Mouse (Mus musculus) midbrain, embryonic 11.5 days (tissue): ENCODE data around the gene Marveld1. TPM values are rescaled to one million over a fixed set of nuclear protein-coding genes. Genes with fewer than 3 reads are reported as not detected.

Experiments used
- ATAC-seq: fragments of 200-750 bp; cut with Nextera tagmentation; 2 replicates; pipeline ENCODE4 v1.8.0; 2017; ENCODE audit warnings: moderate TSS enrichment, moderate library complexity; ENCODE audit not compliant: low FRiP score
- DNase-seq: peaks from one replicate; pipeline ENCODE4 v3.0.0; 2015; ENCODE audit warnings: low spot score; ENCODE audit errors: missing footprints
- H3K27ac ChIP-seq: fragments of 300-500 bp; sonication (generic); 2 replicates; pipeline ENCODE4 v1.5.1; 2014; ENCODE audit warnings: low read depth, low read length
- H3K27me3 ChIP-seq: fragments of 300-500 bp; sonication (generic); 2 replicates; pipeline ENCODE4 v1.6.1; 2014; ENCODE audit warnings: mild to moderate bottlenecking, low read length, moderate library complexity, mixed read lengths; ENCODE audit not compliant: control insufficient read depth, insufficient read depth
- H3K36me3 ChIP-seq: fragments of 300-500 bp; sonication (generic); 2 replicates; pipeline ENCODE4 v1.6.1; 2014; ENCODE audit warnings: mild to moderate bottlenecking, low read length, moderate library complexity, mixed read lengths; ENCODE audit not compliant: control insufficient read depth, insufficient read depth
- H3K4me1 ChIP-seq: fragments of 300-500 bp; sonication (generic); 2 replicates; pipeline ENCODE4 v1.6.1; 2014; ENCODE audit warnings: low read length; ENCODE audit not compliant: control insufficient read depth, insufficient read depth
- H3K4me2 ChIP-seq: fragments of 300-500 bp; sonication (generic); 2 replicates; pipeline ENCODE4 v1.6.1; 2014; ENCODE audit warnings: mild to moderate bottlenecking, moderate library complexity
- H3K4me3 ChIP-seq: fragments of 300-500 bp; sonication (generic); 2 replicates; pipeline ENCODE4 v1.5.1; 2014; ENCODE audit warnings: low read depth, low read length
- H3K9ac ChIP-seq: fragments of 300-500 bp; sonication (generic); 2 replicates; pipeline ENCODE4 v1.6.1; 2014; ENCODE audit warnings: low read length
- H3K9me3 ChIP-seq: fragments of 300-500 bp; sonication (generic); 2 replicates; pipeline ENCODE4 v1.6.1; 2016; ENCODE audit warnings: low read length; ENCODE audit not compliant: control insufficient read depth
- WGBS: fragments of 180-500 bp; shearing (Covaris S2); extraction: QIAGEN DNeasy Blood & Tissue Kit; methylation state at CpG from one replicate; pipeline ENCODE4 v1.1.7; 2014; 5-methylcytosine and 5-hydroxymethylcytosine counted together
- polyA plus RNA-seq: library from polyadenylated mRNA; unstranded; fragments of >200 nt; fragmentation: Nextera tagmentation; extraction: Ambion mirVana; gene quantifications from 2 replicates; pipeline ENCODE4 v1.2.1, GENCODE M21; 2014

The Marveld1 gene
- polyA plus RNA-seq, 1 experiment from 2014 or later, result 5.9 TPM

DNA sequence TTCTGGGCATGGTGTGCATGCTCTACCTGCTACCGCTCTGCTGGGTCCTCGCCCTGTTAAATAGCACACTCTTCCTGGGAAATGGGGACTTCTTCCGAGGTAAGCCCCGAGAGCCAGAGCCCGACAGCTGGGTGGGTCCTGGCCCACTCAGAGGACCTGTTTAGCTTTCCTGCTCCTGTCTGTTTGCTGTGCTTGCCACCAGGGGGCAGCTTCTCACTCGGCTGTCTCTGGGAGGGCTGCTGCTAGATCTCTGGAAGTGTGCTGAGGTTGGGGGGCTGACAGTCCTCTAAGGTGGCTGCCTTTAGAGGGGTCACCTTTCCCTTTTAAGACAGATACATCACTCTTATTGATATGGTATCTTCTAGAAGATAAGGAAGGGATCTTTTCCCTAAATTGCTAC, 35.5 kb downstream of the Marveld1 start:
- DNase-seq, result no peak
- no peak overlapping the region for H3K4me3 ChIP-seq
- H3K27ac ChIP-seq, result no peak overlapping the region

DNA sequence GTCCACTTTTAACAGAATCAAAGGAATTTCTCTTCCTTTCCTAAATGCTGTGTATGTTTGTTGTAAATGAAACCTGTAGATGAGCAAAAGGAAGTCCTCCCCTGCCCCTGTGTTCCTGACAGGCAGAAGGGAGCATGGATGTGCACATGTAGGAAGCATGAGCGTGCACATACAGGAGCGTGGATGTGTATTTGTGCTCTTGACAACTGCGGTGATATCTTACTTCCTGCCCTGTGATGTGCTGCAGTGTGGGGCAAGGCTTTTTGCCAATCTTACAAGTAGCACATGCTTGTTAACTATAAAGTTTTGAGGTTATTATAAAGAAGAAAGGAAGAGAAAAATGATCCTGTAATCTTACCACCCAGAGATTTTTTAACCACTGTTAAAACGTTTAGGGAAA, 42.5 kb downstream of the Marveld1 start:
- no peak overlapping the region for H3K4me3 ChIP-seq
- H3K27me3 ChIP-seq, result no peaks in the 10 kb centered on the region
- no peak overlapping the region for H3K9ac ChIP-seq
- H3K27ac ChIP-seq, result no peak overlapping the region
- no peak for DNase-seq
- H3K36me3 ChIP-seq, result peaks cover 8% of the 10 kb centered on the region; the same call in 1 of the 2 replicates
- no peaks in the 10 kb centered on the region for H3K9me3 ChIP-seq
- no peaks in the 10 kb centered on the region for H3K4me1 ChIP-seq
- ATAC-seq, result no peak
- no peak overlapping the region for H3K4me2 ChIP-seq
- WGBS, result 90% methylated on average over 4 of the region's 4 CpGs

More for the DNA sequence above, 35.5 kb downstream of the Marveld1 start:
- Histone ChIP-seq H3K27me3 (no peaks in the 10 kb centered on the region), H3K4me1 (no peaks in the 10 kb centered on the region), H3K36me3 (peaks cover 2% of the 10 kb centered on the region; the same call in 1 of the 2 replicates), H3K9ac (no peak overlapping the region), H3K9me3 (no peaks in the 10 kb centered on the region), H3K4me2 (no peak overlapping the region)
- no peak for ATAC-seq
- 62% methylated on average over 6 of the region's 6 CpGs for WGBS

DNA sequence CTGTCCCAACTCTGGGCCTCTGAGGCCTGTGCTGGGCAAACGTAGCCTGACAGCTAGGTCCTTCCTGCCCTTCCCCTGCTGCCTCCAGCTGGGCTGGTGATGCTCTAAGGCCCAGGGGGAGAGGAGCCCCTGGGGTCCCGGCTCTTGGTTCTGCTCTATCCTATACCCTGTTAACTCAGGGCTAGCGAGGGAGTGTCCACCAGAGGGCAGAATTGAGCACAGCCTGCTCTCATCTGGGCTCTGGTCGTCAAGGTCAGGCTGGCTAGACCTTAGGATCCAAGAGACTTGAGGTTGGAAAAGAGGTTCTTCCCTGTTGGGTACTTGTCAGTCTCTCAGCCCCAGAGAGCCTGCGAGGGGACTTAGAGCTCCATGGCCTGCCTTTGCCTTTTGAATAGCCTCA, 43.3 kb downstream of the Marveld1 start:
- H3K9ac ChIP-seq, result no peak overlapping the region
- H3K4me3 ChIP-seq, result no peak overlapping the region
- H3K36me3 ChIP-seq, result peaks cover 8% of the 10 kb centered on the region; the same call in 1 of the 2 replicates
- H3K4me1 ChIP-seq, result no peaks in the 10 kb centered on the region
- H3K27me3 ChIP-seq, result no peaks in the 10 kb centered on the region
- DNase-seq (peak; percentile 94), ATAC-seq (peak; percentile 70; the same call in 1 of the 2 replicates)
- H3K27ac ChIP-seq, result no peak overlapping the region
- 23% methylated on average over 5 of the region's 5 CpGs for WGBS
- no peaks in the 10 kb centered on the region for H3K9me3 ChIP-seq
- no peak overlapping the region for H3K4me2 ChIP-seq

DNA sequence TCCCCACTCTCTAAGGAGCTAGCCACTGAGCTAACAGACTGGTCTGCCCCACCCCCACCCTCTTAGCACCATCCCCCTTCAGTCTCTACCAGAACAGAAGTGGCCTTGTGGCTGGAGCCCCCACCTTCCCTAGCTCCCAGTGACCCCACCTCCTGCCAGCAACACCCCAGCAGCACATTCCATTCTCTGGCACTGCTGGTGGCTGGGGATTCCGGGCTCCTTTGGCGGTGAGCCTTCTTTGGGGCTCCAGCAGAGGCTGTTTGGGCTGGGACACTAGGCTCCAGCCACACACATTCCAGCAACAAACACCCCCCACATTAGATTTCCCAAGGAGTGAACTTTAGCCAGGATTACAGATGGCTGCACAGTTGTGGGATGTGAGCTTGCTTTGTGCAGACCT, 46.1 kb downstream of the Marveld1 start:
- peaks cover 8% of the 10 kb centered on the region; the same call in 1 of the 2 replicates for H3K36me3 ChIP-seq

DNA sequence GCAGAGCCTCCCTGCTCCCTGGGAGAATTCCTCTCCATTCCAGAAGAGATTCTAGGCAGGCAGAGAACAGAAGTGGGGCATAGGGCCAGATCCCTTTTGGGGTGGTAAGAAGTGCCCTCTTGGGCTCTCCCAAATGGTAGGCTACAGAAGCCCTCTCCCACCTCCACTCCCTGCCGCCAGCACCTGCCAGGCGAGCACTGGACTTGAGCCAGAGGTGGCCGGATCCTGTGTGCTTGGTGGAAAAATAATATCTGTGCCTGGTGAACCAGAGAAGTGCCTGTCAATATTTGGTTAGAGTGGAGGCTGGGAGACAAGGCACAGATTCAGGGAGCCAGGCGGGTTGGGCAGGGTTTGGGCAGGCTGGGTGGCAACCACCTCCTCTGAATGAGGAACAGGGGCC, 49.2 kb downstream of the Marveld1 start:
- ATAC-seq, result no peak
- peaks cover 27% of the 10 kb centered on the region for H3K27me3 ChIP-seq
- H3K36me3 ChIP-seq, result 0 out of 2 replicates have a peak, but pooled peaks cover under 1% of the 10 kb centered on the region
- no peak overlapping the region for H3K4me3 ChIP-seq
- no peak overlapping the region for H3K9ac ChIP-seq
- WGBS, result 75% methylated on average over 4 of the region's 4 CpGs
- H3K4me1 ChIP-seq, result peaks cover 1% of the 10 kb centered on the region; the same call in 1 of the 2 replicates
- H3K9me3 ChIP-seq, result no peaks in the 10 kb centered on the region
- no peak overlapping the region for H3K4me2 ChIP-seq
- DNase-seq, result no peak
- H3K27ac ChIP-seq, result no peak overlapping the region

More for the DNA sequence above, 46.1 kb downstream of the Marveld1 start:
- Histone ChIP-seq H3K9me3 (no peaks in the 10 kb centered on the region), H3K4me1 (no peaks in the 10 kb centered on the region), H3K9ac (no peak overlapping the region), H3K27ac (no peak overlapping the region), H3K4me2 (no peak overlapping the region), H3K4me3 (no peak overlapping the region), H3K27me3 (peaks cover 4% of the 10 kb centered on the region; the same call in 1 of the 2 replicates)
- ATAC-seq (no peak), DNase-seq (no peak)
- WGBS, result 44% methylated on average over 2 of the region's 2 CpGs

DNA sequence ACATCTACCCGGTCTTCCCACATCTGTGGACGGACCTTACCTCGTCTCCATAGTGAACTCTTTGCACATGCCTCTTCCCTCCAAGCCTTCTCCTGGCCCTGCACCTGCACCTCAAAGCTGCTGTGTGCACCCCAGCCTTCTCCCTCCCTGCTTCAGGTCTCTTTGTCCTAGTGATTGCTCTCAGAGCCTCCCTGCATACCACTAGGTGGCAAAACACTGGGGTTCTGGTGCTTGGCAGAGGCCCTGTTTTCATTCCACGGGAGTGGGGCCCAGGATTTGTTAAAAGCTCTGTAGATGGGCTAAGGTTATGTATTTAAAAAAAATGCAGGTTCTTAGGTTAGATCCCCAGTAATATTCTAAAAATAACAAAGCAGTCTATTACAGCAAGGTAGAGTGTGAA, 49.9 kb downstream of the Marveld1 start:
- Histone ChIP-seq H3K9ac (no peak overlapping the region), H3K27ac (no peak overlapping the region), H3K4me2 (no peak overlapping the region), H3K4me3 (no peak overlapping the region), H3K36me3 (no peaks in the 10 kb centered on the region), H3K4me1 (peaks cover 7% of the 10 kb centered on the region; the same call in 1 of the 2 replicates), H3K27me3 (peaks cover 34% of the 10 kb centered on the region), H3K9me3 (no peaks in the 10 kb centered on the region)
- DNase-seq (no peak), ATAC-seq (no peak)
- 76% methylated on average over 4 of the region's 4 CpGs for WGBS

DNA sequence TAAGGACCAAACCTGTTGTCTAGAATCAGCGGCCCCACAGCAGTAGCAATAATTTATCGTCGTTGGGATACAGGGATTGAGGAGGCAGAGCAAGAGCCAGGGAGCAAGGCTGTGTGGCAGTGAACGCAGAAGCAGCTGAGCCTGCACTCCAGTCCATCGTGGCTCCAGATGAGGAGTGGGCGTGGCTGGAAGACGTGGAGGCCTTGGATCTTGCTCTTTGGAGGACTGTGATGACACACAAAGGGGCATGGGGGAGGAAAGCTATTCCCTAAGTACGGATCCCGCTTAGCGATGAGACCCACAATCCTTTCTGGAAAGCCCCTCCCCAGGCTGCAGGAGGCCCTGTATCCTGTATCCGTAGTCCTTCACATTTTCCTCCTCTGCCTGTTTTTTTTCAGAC, 50.8 kb downstream of the Marveld1 start:
- no peak overlapping the region for H3K27ac ChIP-seq
- peaks cover 8% of the 10 kb centered on the region; the same call in 1 of the 2 replicates for H3K4me1 ChIP-seq
- no peak overlapping the region for H3K4me2 ChIP-seq

More for the DNA sequence above, 50.8 kb downstream of the Marveld1 start:
- Histone ChIP-seq H3K9ac (no peak overlapping the region), H3K4me3 (no peak overlapping the region), H3K27me3 (peaks cover 43% of the 10 kb centered on the region), H3K9me3 (no peaks in the 10 kb centered on the region), H3K36me3 (no peaks in the 10 kb centered on the region)
- DNase-seq (no peak), ATAC-seq (no peak)
- WGBS, result 43% methylated on average over 11 of the region's 11 CpGs

Other genes starting within 250 kb of the Marveld1 start
- gene Pgam1, start 235.5 kb upstream of the Marveld1 start, polyA plus RNA-seq, result 730 and 785 TPM in 2 replicates
- 75.0 and 82.1 TPM in 2 replicates for gene Exosc1, start 214.0 kb upstream of the Marveld1 start, polyA plus RNA-seq
- gene Zdhhc16, start 213.9 kb upstream of the Marveld1 start, polyA plus RNA-seq, result 64.0 and 64.7 TPM in 2 replicates
- 27.0 and 33.4 TPM in 2 replicates for gene Mms19, start 166.2 kb upstream of the Marveld1 start, polyA plus RNA-seq
- 6.9 and 7.0 TPM in 2 replicates for gene Ubtd1, start 165.6 kb upstream of the Marveld1 start, polyA plus RNA-seq
- not detected in 2 replicates for gene Ankrd2, start 111.4 kb upstream of the Marveld1 start, polyA plus RNA-seq
- 0.80 and 1.2 TPM in 2 replicates for gene Hoga1, start 101.8 kb upstream of the Marveld1 start, polyA plus RNA-seq
- gene 4933411K16Rik, start 95.2 kb upstream of the Marveld1 start, polyA plus RNA-seq, result 0.10 TPM in 1 of 2 replicates, not detected in the other
- gene Morn4, start 61.0 kb upstream of the Marveld1 start, polyA plus RNA-seq, result 65.1 and 65.6 TPM in 2 replicates
- 19.9 and 22.1 TPM in 2 replicates for gene Pi4k2a, start 56.9 kb upstream of the Marveld1 start, polyA plus RNA-seq
- gene Avpi1, start 18.3 kb upstream of the Marveld1 start, polyA plus RNA-seq, result 11.1 and 12.9 TPM in 2 replicates
- 15.6 and 16.2 TPM in 2 replicates for gene Zfyve27, start 16.6 kb downstream of the Marveld1 start, polyA plus RNA-seq
- 0.11 and 0.14 TPM in 2 replicates for gene Sfrp5, start 54.9 kb downstream of the Marveld1 start, polyA plus RNA-seq
- 2.3 and 2.8 TPM in 2 replicates for gene Golga7b, start 100.2 kb downstream of the Marveld1 start, polyA plus RNA-seq